Mouse (Mus musculus): ENCODE results near the gene Il27ra.

GRCm38 (mm10) chr8:84059226-84059625 is 16.8 kb upstream of the Il27ra start:
- TF ChIP-seq CTCF (IDR thresholded peaks at IDR 0.05; ENCODE audit: low read depth, low read length), result no peak
- TF ChIP-seq POLR2AphosphoS5 (IDR thresholded peaks at IDR 0.05; ENCODE audit: insufficient replicate concordance, low read depth, low read length), result no peak
- TF ChIP-seq GATA1 (IDR thresholded peaks at IDR 0.05; ENCODE audit: borderline replicate concordance, low read length), result no peak
- no peak for TF ChIP-seq TAL1 (conservative IDR thresholded peaks at IDR 0.05; ENCODE audit: low read depth, low read length)
- TF ChIP-seq GATA2 (IDR thresholded peaks at IDR 0.05; ENCODE audit: borderline replicate concordance, low read depth, low read length), result no peak
